ENCODE assay signal across 10 mouse cellular contexts in genomic region chr11:120220963-120221827, GRCm38 (mm10). TPM values are rescaled to one million over a fixed set of nuclear protein-coding genes. Genes with fewer than 3 reads are reported as not detected.
DNase-seq lines count a peak whose midpoint lies in the region; ATAC-seq lines count a peak whose summit lies in the region.
"Had no signal": no experiment of that assay in that cellular context is flagged by ENCODE, and none has a peak within 500 bp of the region (broad histone marks: within the 10 kb centered on the region; RNA-seq: fewer than 3 reads in every experiment).

No protein-coding gene starts in this region.

- H3K9ac ChIP-seq in forebrain, embryonic 11.5 days (ENCODE audit: low read length) = peak overlapping the region; percentile 32
- H3K9ac ChIP-seq in forebrain, embryonic 15.5 days (replicated peaks) = no peak overlapping the region
- peak overlapping the region; percentile 56 for H3K9ac ChIP-seq in kidney, embryonic 16.5 days (replicated peaks; ENCODE audit: low read length)
- H3K9ac ChIP-seq in embryonic facial prominence, embryonic 13.5 days = peak overlapping the region; percentile 40; the same call in 1 of the 2 replicates
- H3K9ac ChIP-seq in limb, embryonic 13.5 days = peak overlapping the region; percentile 25; the same call in 1 of the 2 replicates

- no peaks in the 10 kb centered on the region for H3K27me3 ChIP-seq in forebrain, embryonic 11.5 days (ENCODE audit: control insufficient read depth, insufficient read depth, low read length)
- no peaks in the 10 kb centered on the region for H3K27me3 ChIP-seq in forebrain, embryonic 15.5 days
- no peaks in the 10 kb centered on the region for H3K27me3 ChIP-seq in kidney, embryonic 16.5 days (ENCODE audit: insufficient read depth, low read length)
- H3K27me3 ChIP-seq in embryonic facial prominence, embryonic 13.5 days = no peaks in the 10 kb centered on the region
- no peaks in the 10 kb centered on the region for H3K27me3 ChIP-seq in limb, embryonic 13.5 days

- H3K4me1 ChIP-seq in forebrain, embryonic 11.5 days (replicated peaks; ENCODE audit: control insufficient read depth, insufficient read depth, low read length) = peaks cover 42% of the 10 kb centered on the region
- peaks cover 46% of the 10 kb centered on the region for H3K4me1 ChIP-seq in forebrain, embryonic 15.5 days
- H3K4me1 ChIP-seq in kidney, embryonic 16.5 days (ENCODE audit: insufficient read depth, low read length) = peaks cover 97% of the 10 kb centered on the region
- H3K4me1 ChIP-seq in embryonic facial prominence, embryonic 13.5 days = peaks cover 69% of the 10 kb centered on the region
- peaks cover 82% of the 10 kb centered on the region for H3K4me1 ChIP-seq in limb, embryonic 13.5 days

- H3K9me3 ChIP-seq in forebrain, embryonic 11.5 days (ENCODE audit: control insufficient read depth, low read length) = no peaks in the 10 kb centered on the region
- no peaks in the 10 kb centered on the region for H3K9me3 ChIP-seq in forebrain, embryonic 15.5 days
- no peaks in the 10 kb centered on the region for H3K9me3 ChIP-seq in kidney, embryonic 16.5 days (ENCODE audit: low read length)
- no peaks in the 10 kb centered on the region for H3K9me3 ChIP-seq in embryonic facial prominence, embryonic 13.5 days
- H3K9me3 ChIP-seq in limb, embryonic 13.5 days = no peaks in the 10 kb centered on the region

- no peak overlapping the region for H3K27ac ChIP-seq in forebrain, embryonic 11.5 days (ENCODE audit: low read depth, low read length)
- H3K27ac ChIP-seq in forebrain, embryonic 15.5 days (replicated peaks) = no peak overlapping the region
- peak overlapping the region; percentile 97 for H3K27ac ChIP-seq in kidney, embryonic 16.5 days (ENCODE audit: low read length)
- H3K27ac ChIP-seq in embryonic facial prominence, embryonic 13.5 days = peak overlapping the region; percentile 69
- H3K27ac ChIP-seq in limb, embryonic 13.5 days = peak overlapping the region; percentile 70

- no peak for ATAC-seq in forebrain, embryonic 11.5 days (replicated peaks; ENCODE audit: low FRiP score)
- no peak for ATAC-seq in forebrain, embryonic 15.5 days (replicated peaks)
- no peak for ATAC-seq in kidney, embryonic 16.5 days (ENCODE audit: low FRiP score, low TSS enrichment)
- no peak for ATAC-seq in embryonic facial prominence, embryonic 13.5 days (ENCODE audit: insufficient number of reproducible peaks, insufficient read depth, low FRiP score, low TSS enrichment, low read depth)
- ATAC-seq in limb, embryonic 13.5 days (ENCODE audit: low FRiP score, low read depth) = no peak

- whole genome bisulfite sequencing in forebrain, embryonic 11.5 days = 63% methylated on average over 12 of the region's 12 CpGs
- WGBS in forebrain, embryonic 15.5 days = 62% methylated on average over 12 of the region's 12 CpGs
- 31% methylated on average over 12 of the region's 12 CpGs for WGBS in kidney, embryonic 16.5 days
- WGBS in embryonic facial prominence, embryonic 13.5 days = 39% methylated on average over 12 of the region's 12 CpGs
- 32% methylated on average over 12 of the region's 12 CpGs for WGBS in limb, embryonic 13.5 days

- no peak overlapping the region for H3K4me3 ChIP-seq in forebrain, embryonic 11.5 days (ENCODE audit: low read depth, low read length)
- no peak overlapping the region for H3K4me3 ChIP-seq in forebrain, embryonic 15.5 days
- H3K4me3 ChIP-seq in kidney, embryonic 16.5 days (ENCODE audit: low read length) = no peak overlapping the region
- H3K4me3 ChIP-seq in embryonic facial prominence, embryonic 13.5 days = no peak overlapping the region
- no peak overlapping the region for H3K4me3 ChIP-seq in limb, embryonic 13.5 days

- peak; percentile 47 for DNase-seq in forebrain, embryonic 11.5 days (ENCODE audit: low spot score)
- DNase-seq in kidney, adult 11 months = no peak
- DNase-seq in natural killer cell, adult 2 months (ENCODE audit: low spot score in 2 of 2) = no peak
- no peak for DNase-seq in right cerebral cortex, postnatal 14 days
- DNase-seq: gastrocnemius, postnatal 25 days; lung, postnatal 4 days had no signal

- H3K4me2 ChIP-seq in forebrain, embryonic 11.5 days (ENCODE audit: low read depth, low read length, severe bottlenecking) = no peak overlapping the region
- no peak overlapping the region for H3K4me2 ChIP-seq in forebrain, embryonic 15.5 days (replicated peaks)
- H3K4me2 ChIP-seq in kidney, embryonic 16.5 days (replicated peaks; ENCODE audit: low read depth, low read length) = peak overlapping the region; percentile 24
- 0 out of 2 replicates have a peak overlapping the region, but pooled peaks have one; percentile 5 for H3K4me2 ChIP-seq in embryonic facial prominence, embryonic 13.5 days
- H3K4me2 ChIP-seq in limb, embryonic 13.5 days (replicated peaks) = peak overlapping the region; percentile 32; the same call in 1 of the 2 replicates

- no peaks in the 10 kb centered on the region; the same call in 1 of the 2 replicates for H3K36me3 ChIP-seq in forebrain, embryonic 11.5 days (ENCODE audit: control insufficient read depth, insufficient read depth, low read length)
- no peaks in the 10 kb centered on the region for H3K36me3 ChIP-seq in forebrain, embryonic 15.5 days
- no peaks in the 10 kb centered on the region for H3K36me3 ChIP-seq in kidney, embryonic 16.5 days (ENCODE audit: insufficient read depth, low read length)
- H3K36me3 ChIP-seq in embryonic facial prominence, embryonic 13.5 days = no peaks in the 10 kb centered on the region
- H3K36me3 ChIP-seq in limb, embryonic 13.5 days = no peaks in the 10 kb centered on the region

RNA-seq across cellular contexts. Expression of gene Bahcc1, which starts 11.6 kb away (rescaled TPM):
- polyA plus RNA-seq in forebrain, embryonic 11.5 days (2014; fragmentation: Nextera tagmentation; extraction: Ambion mirVana) = 25.2 and 30.3 TPM in 2 replicates
- polyA plus RNA-seq in forebrain, embryonic 15.5 days (2015; fragmentation: Nextera tagmentation; extraction: Ambion mirVana) = 15.4 and 16.1 TPM in 2 replicates
- 13.2 and 14.2 TPM in 2 replicates for polyA plus RNA-seq in kidney, embryonic 16.5 days (2015; fragmentation: Nextera tagmentation; extraction: Ambion mirVana)
- polyA plus RNA-seq in embryonic facial prominence, embryonic 13.5 days (2015; fragmentation: Nextera tagmentation; extraction: Ambion mirVana) = 13.1 and 13.9 TPM in 2 replicates
- 12.7 and 13.8 TPM in 2 replicates for polyA plus RNA-seq in limb, embryonic 13.5 days (2015; fragmentation: Nextera tagmentation; extraction: Ambion mirVana)

Comparison
In these comparisons a context has a peak if more than half of its experiments do, and no peak if none do; other contexts are left out.
1. H3K27ac ChIP-seq: peak in kidney, embryonic 16.5 days (single experiment), embryonic facial prominence, embryonic 13.5 days (single experiment) and limb, embryonic 13.5 days (single experiment); none in forebrain, embryonic 11.5 days (single experiment) and forebrain, embryonic 15.5 days (single experiment).
2. H3K4me2 ChIP-seq: peak in kidney, embryonic 16.5 days (single experiment), embryonic facial prominence, embryonic 13.5 days (single experiment) and limb, embryonic 13.5 days (single experiment); none in forebrain, embryonic 11.5 days (single experiment) and forebrain, embryonic 15.5 days (single experiment).